In genomic region chr6:72744144-72744800, GRCm38 (mm10) we compare ENCODE assay signal across 11 mouse cellular contexts. TPM values are rescaled to one million over a fixed set of nuclear protein-coding genes. Genes with fewer than 3 reads are reported as not detected.
DNase-seq lines count a peak whose midpoint lies in the region; ATAC-seq and TF ChIP-seq lines count a peak whose summit lies in the region.
"Had no signal": no experiment of that assay in that cellular context is flagged by ENCODE, and none has a peak within 500 bp of the region (broad histone marks: within the 10 kb centered on the region; RNA-seq: fewer than 3 reads in every experiment).

No protein-coding gene starts in this region.

- H3K9ac ChIP-seq in kidney, embryonic 16.5 days (replicated peaks; ENCODE audit: low read length): no peak overlapping the region
- H3K9ac ChIP-seq in limb, embryonic 14.5 days (ENCODE audit: low read depth, low read length, severe bottlenecking): no peak overlapping the region
- H3K9ac ChIP-seq: hindbrain, embryonic 15.5 days had no signal

- in situ Hi-C loops in Patski (cut with MboI; ENCODE audit: low pct_unique_long_range_greater_than_20kb): no loop called here

- CTCF ChIA-PET in Patski (lab: Charles Lee): no interaction called here

- ATAC-seq in kidney, embryonic 16.5 days (ENCODE audit: low FRiP score, low TSS enrichment): no peak
- peak; percentile 26 for ATAC-seq in Patski
- no peak for ATAC-seq in limb, embryonic 14.5 days (ENCODE audit: low FRiP score, low read depth)
- ATAC-seq: forebrain, embryonic 16.5 days had no signal

- WGBS in kidney, embryonic 16.5 days: 54% methylated on average over 10 of the region's 10 CpGs
- whole genome bisulfite sequencing in limb, embryonic 14.5 days: 42% methylated on average over 10 of the region's 10 CpGs

- peak overlapping the region; percentile 71; the same call in 1 of the 2 replicates for H3K27ac ChIP-seq in kidney, embryonic 16.5 days (ENCODE audit: low read length)
- peak overlapping the region; percentile 74 for H3K27ac ChIP-seq in limb, embryonic 14.5 days (replicated peaks; ENCODE audit: low read depth, low read length)
- H3K27ac ChIP-seq: hindbrain, embryonic 15.5 days had no signal

- TF ChIP-seq CTCF in Patski (IDR thresholded peaks at IDR 0.05): no peak

- H3K27me3 ChIP-seq in kidney, embryonic 16.5 days (ENCODE audit: insufficient read depth, low read length): no peaks in the 10 kb centered on the region
- H3K27me3 ChIP-seq in Patski: no peaks in the 10 kb centered on the region
- no peaks in the 10 kb centered on the region for H3K27me3 ChIP-seq in limb, embryonic 14.5 days (ENCODE audit: control insufficient read depth, insufficient read depth, low read length)
- H3K27me3 ChIP-seq: hindbrain, embryonic 15.5 days had no signal

- no peaks in the 10 kb centered on the region for H3K9me3 ChIP-seq in kidney, embryonic 16.5 days (ENCODE audit: low read length)
- no peaks in the 10 kb centered on the region for H3K9me3 ChIP-seq in limb, embryonic 14.5 days (ENCODE audit: control insufficient read depth, low read length)
- H3K9me3 ChIP-seq: hindbrain, embryonic 15.5 days had no signal

- no peaks in the 10 kb centered on the region for H3K36me3 ChIP-seq in kidney, embryonic 16.5 days (ENCODE audit: insufficient read depth, low read length)
- peaks cover 5% of the 10 kb centered on the region; the same call in 1 of the 2 replicates for H3K36me3 ChIP-seq in limb, embryonic 14.5 days (ENCODE audit: control insufficient read depth, insufficient read depth, low read length)
- H3K36me3 ChIP-seq: hindbrain, embryonic 15.5 days had no signal

- 0 out of 2 replicates have a peak overlapping the region, but pooled peaks have one; percentile 8 for H3K4me2 ChIP-seq in kidney, embryonic 16.5 days (replicated peaks; ENCODE audit: low read depth, low read length)
- H3K4me2 ChIP-seq in limb, embryonic 14.5 days (replicated peaks; ENCODE audit: low read depth, low read length, severe bottlenecking): peak overlapping the region; percentile 21; the same call in 1 of the 2 replicates
- H3K4me2 ChIP-seq: hindbrain, embryonic 15.5 days had no signal

- peaks cover 91% of the 10 kb centered on the region for H3K4me1 ChIP-seq in kidney, embryonic 16.5 days (ENCODE audit: insufficient read depth, low read length)
- H3K4me1 ChIP-seq in limb, embryonic 14.5 days (ENCODE audit: control insufficient read depth, insufficient read depth, low read length): peaks cover 61% of the 10 kb centered on the region

- no peak overlapping the region for H3K4me3 ChIP-seq in kidney, embryonic 16.5 days (ENCODE audit: low read length)
- no peak overlapping the region for H3K4me3 ChIP-seq in limb, embryonic 14.5 days (replicated peaks; ENCODE audit: low read length)
- H3K4me3 ChIP-seq: hindbrain, embryonic 15.5 days had no signal

- no peak for TF ChIP-seq POLR2A in limb, embryonic 14.5 days (IDR thresholded peaks at IDR 0.05; ENCODE audit: borderline replicate concordance, extremely low read depth, insufficient read depth, insufficient read length)

- POLR2A ChIA-PET in Patski (lab: Charles Lee): no interaction called here

- DNase-seq in kidney, adult 11 months: no peak
- DNase-seq in 3T3-L1 (ENCODE audit: low read depth, low spot score): peak; percentile 86
- no peak for DNase-seq in Patski (ENCODE audit: low read depth, low spot score)
- DNase-seq in limb, embryonic 14.5 days (ENCODE audit: low spot score): peak; percentile 64
- no peak for DNase-seq in cerebellum, adult 8-10 months
- no peak for DNase-seq in adrenal gland, postnatal 25 days
- DNase-seq: layer of hippocampus, postnatal 36 days had no signal

RNA-seq across cellular contexts. Expression of gene Tcf7l1, which starts 44.8 kb away (rescaled TPM):
- 31.5 and 35.6 TPM in 2 replicates for polyA plus RNA-seq in kidney, embryonic 16.5 days (2015; fragmentation: Nextera tagmentation; extraction: Ambion mirVana)
- 8.8 TPM for polyA plus RNA-seq in Patski (2021)
- 78.1 and 103 TPM in 2 replicates for polyA plus RNA-seq in limb, embryonic 14.5 days (2012; rRNA removed)
- 47.9 and 54.9 TPM in 2 replicates for polyA plus RNA-seq in limb, embryonic 14.5 days (2014; fragmentation: Nextera tagmentation; extraction: Ambion mirVana)
- total RNA-seq in adrenal gland, postnatal 25 days (2021): 10.0 and 13.1 TPM in 2 replicates
- total RNA-seq: common myeloid progenitor, adult 5-6 weeks had no signal

Comparison
In these comparisons a context has a peak if more than half of its experiments do, and no peak if none do; other contexts are left out.
1. DNase-seq: peak in 3T3-L1 (single experiment) and limb, embryonic 14.5 days (single experiment); none in kidney, adult 11 months (single experiment), Patski (single experiment), cerebellum, adult 8-10 months (single experiment) and adrenal gland, postnatal 25 days (single experiment).